Mouse (Mus musculus) adrenal gland, postnatal 0 days (tissue): Measurements from ENCODE around the gene Xrn1. TPM values are rescaled to one million over a fixed set of nuclear protein-coding genes. Genes with fewer than 3 reads are reported as not detected.

Experiments used
- polyA plus RNA-seq: library from polyadenylated mRNA; unstranded; fragments of >200 nt; fragmentation: Nextera tagmentation; extraction: Ambion mirVana; gene quantifications from 2 replicates; pipeline ENCODE4 v1.2.1, GENCODE M21; 2015

Xrn1 gene
- polyA plus RNA-seq, result 7.7 and 15.2 TPM in 2 replicates

DNA sequence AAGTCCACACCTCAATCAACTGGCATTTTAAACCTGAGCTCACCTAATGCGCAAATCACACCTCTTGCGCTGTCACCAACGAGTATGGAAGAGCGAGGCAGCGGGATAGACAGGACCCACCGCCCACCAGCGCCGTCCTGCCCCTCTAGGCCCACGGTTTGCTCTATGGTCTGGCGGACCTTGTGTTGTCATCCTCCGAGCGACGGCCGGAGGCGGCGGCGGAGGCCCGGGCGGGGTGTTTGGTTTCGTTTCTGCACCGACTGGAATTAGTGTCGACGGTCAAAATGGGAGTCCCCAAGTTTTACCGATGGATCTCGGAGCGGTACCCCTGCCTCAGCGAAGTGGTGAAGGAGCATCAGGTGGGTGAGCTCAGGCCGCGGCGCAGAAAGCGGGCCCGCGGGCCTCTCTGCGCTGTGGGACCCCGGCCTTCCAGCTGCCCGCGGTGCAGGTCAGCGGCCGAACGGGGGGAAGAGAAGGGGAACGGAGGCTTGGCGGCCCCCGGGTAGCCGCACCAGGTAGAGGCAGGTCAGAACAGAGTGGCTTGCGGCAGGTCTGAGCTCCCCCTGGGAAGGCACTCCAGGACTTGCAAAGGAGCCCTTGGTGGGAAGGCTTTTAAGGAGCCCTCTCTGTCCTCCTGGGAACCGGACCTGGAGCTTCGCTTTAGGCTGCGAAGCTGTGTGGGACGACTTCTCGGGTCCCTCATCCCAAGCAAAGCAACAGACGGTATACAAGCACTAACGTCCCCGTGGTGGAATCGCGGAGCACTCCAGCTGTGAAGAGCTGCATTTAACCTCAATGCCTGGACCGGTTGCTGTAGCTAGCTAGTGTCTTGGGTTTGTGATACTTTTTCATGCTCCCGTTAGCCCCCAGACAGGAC, at the start of gene Xrn1:
Gene Xrn1, plus strand, starts transcription at position 176 of the 877 bp plus-strand sequence.

Other genes starting within 250 kb of the Xrn1 start
- gene Trpc1, start 204.4 kb upstream of the Xrn1 start, polyA plus RNA-seq, result 1.8 and 2.0 TPM in 2 replicates
- 2.5 and 3.1 TPM in 2 replicates for gene Pls1, start 109.4 kb upstream of the Xrn1 start, polyA plus RNA-seq
- gene Atr, start 97.2 kb upstream of the Xrn1 start, polyA plus RNA-seq, result 4.7 and 9.9 TPM in 2 replicates
- gene Gk5, start 164.6 kb downstream of the Xrn1 start, polyA plus RNA-seq, result 3.1 and 5.4 TPM in 2 replicates
- gene Tfdp2, start 241.5 kb downstream of the Xrn1 start, polyA plus RNA-seq, result 42.4 and 75.2 TPM in 2 replicates